Mouse (Mus musculus) layer of hippocampus, adult 9-10 months (tissue): ENCODE measurements around the gene Elk1.

ENCODE experiments used
- DNase-seq: peaks from one replicate; pipeline ENCODE4 v3.0.0; 2022; ENCODE audit warnings: low spot score

Elk1 gene

DNA sequence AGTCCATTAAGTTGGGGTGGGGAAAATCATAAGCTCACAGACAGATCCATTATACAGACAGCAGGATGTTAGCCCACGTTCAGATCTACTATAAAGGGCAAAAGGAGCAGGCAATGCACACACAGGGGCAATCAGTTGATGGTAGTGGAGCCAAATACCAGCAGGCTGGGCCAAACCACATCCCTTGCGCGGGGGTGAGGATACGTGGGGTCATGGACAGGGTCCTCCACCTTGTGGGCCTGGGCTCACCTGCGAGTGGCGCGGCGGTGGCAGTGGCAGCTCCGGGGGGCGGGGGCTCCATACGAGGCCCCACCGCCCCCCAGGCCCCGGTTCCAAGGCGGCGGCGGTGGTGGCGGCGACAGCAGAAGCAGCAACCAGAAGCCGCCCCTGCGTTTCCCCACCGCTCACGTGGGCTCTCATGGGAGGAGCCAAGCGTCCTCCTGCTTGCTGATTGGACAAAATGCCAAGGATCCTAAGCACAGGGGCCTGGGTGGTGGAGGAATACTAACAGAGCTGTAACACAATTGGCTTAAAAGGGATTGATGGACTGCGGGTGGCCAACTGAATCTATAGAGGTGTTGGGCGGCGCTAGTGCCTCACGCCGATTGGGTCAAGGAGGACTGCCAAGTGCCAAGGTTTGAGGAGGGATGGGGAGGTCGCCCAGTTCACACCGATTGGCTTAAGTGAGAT is at the start of gene Elk1:
TSS of gene Elk1 (minus strand) at position 418 of the 690 bp plus-strand sequence.
- DNase-seq = peak; percentile 68

DNA sequence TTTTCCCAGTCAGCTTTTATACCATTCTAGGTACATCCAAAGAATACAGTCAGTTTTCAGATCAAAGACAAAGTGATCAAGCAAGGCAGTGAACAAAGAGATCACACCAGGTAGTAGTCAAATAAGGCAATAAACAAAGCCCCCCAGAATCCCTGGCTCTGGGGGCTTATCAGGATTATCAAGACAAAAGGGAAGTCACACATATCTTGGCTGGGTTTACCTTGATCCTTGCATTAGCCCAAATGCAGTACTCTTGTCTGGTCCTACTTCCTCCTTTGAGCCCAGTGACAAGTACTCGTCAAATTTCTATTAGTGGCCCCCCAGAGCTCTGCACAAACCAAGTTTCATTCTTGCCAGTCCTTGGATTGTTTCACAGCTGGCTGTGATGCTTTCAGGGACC is 30.5 kb upstream of the Elk1 start:
- DNase-seq = no peak

DNA sequence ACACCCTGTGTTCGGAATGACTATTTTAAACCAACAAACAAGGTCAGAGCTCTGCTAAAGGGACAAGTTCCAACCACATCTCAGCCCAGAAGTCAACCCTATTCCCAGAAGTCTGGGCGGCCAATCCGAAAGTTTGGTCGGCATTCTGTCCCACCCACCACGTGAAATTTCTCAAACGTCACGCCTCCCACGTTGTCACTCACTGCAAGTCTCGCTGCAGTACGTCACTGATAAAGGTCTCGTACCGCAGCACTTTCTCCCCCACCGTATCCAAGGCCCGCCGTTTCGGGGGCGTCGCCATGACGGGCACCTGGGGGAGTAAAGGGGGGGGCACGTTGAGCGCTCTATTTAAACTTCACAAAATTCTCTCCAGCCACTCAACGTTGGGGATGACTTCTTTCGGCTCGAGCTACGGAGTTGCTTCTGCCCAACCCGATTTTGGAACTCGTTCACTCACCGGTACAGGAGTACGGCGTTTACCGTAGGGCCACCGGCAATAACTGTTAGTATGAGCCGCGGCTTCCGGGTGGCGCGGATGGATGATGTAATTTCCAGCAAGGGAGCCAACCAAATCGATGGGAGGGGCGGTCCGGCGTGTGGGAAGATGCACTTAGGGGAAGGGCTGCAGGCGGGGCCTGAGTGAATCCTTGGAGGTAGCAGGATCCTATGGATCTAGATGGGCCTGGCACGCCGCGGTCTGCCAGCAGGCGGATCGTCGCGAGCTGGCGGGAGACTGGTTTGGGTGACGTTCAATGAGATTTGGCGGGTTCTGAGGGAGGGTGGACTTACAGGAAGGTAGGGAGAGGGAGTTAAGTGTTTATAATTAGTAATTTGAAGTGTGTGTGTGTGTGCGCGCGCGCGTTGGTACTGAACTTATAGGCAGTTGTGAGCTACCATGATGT is 11.3 kb upstream of the Elk1 start, which contains the start of gene Uxt:
TSS of gene Uxt (minus strand) at position 541 of the 902 bp plus-strand sequence.
- peak; percentile 75 for DNase-seq

DNA sequence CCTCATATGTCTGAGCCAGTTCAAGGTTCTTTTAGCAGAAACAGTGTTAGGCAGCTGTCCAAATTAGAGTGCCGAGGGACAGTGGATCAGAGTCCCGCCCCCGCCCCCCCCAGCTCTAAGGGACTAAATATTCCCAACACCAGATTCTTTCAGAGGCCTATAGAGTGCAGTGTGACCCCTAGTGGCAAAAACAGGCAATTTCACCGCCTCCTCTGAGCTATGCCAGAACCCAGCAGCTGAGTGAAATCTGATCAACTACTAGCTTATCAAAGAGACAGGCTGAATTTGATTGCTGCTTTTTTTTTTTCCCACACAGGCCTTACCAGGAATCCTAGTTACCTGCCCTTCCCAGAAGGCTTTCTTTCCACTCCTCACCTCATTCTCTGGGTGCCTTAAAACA is 4.4 kb downstream of the Elk1 start:
- peak; percentile 49 for DNase-seq

DNA sequence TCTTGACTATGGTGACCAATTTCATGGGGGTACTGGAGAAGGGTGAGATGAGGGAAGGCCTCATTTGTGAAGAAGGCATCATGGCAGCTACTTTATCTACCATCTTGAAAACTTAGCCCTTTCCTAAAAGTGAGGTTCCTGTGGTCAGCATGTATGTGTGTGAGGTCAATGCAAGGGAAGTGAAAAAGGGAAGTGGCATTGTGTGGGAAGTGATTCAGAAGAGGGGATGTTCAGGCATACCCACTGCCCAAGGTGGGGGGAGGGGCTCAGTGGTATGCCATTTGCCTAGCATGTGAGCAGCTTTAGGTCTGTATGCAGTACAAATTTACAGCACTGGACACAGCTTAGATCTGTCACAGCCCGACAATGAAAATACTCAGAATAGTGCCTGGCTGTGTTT is 18.4 kb downstream of the Elk1 start:
- DNase-seq = no peak

DNA sequence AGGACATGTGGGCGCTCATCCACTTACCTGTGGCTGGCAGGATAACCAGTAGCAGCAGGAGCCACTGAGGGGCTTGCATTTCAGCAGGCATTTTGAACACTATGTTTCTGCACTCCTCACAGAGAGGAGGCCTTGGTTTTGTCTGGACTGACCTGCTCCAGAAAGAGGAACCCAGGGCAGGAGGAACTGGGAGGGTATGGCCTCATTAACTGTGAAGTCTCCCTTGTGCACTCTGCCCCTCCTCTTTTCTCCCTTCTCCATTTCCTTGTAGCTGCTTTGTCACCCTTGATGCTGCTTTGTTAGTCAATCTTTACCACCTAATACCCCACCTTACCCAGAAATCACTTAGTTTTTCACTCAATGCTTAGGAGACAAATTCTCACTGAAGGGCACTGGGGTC is 19.0 kb downstream of the Elk1 start, which contains the start of gene Cfp:
TSS of gene Cfp (minus strand) at position 192 of the 400 bp plus-strand sequence.
- no peak for DNase-seq

DNA sequence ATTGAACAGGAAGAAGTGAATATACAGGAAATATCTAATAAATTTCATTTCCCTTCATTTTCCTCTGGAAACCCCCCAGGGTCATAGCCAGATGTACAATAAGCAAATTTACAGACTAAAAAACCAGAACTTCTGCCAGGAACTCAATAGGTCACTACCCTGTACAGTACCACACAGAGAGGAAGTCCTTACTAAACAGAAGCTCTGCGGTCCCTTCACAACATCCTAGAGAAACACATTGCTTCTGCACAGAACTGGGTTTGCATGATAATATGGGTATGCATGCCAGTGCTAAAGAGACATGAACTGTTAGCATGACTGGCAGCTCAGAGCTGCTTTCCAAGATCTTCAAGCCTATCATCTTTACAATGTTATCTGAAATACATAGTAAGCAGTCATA is 20.5 kb downstream of the Elk1 start:
- no peak for DNase-seq

DNA sequence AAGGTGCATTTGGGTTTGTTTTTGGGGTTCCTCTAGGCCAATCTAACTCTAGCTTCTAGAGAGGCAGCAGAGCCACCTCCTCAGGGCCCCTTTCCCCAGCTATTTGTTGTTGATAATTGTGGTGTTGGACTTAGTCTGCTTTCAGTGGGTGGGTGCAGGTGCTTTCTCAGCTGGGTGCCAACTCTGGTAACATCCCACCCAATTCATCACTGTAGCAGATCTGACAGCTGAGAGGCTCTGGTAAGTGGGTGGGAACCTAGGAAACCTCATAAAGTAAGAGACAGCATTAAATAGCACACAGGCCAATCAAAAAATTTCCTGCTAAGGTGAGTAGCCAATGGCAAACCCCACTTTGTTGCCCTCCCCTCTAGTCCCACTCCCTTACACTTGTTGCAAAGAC is 25.4 kb downstream of the Elk1 start:
- no peak for DNase-seq

DNA sequence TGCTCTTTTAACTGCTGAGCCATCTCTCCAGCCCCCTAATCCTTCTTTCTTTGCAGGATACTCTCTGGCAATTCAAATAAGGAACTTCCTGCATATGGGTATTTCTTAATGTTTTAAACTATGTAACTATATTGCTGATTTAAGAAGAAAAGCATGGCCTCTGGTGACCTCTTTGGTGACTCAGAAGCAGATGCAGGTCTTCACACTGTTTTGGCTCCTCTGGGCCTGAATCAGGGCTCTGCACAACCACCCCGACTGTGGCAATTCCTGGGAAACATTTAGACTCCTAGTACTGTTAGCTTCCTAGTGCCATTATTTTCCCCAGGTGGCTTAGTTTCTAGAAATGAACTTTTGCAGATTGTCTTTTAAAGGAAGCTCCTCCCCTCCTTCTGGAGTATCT is 26.9 kb downstream of the Elk1 start:
- DNase-seq = no peak

DNA sequence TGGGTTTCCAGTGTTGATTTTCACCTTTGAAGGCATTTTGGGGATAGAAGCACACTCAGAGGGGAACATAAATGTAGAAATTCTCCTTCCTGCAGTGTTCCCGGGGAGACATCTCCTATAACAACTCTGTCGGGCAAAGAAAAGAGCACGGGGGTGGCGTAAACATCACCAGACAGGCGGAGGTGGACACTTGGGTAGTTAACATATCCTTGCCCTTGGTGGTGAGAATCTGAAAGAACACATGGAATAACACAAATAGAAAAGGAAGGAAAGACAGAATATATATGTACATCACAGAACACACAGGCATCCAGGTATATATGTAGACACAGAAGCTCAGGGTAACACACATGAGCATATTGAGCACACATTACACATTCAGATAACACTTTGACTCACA is 29.0 kb downstream of the Elk1 start:
- DNase-seq = no peak

DNA sequence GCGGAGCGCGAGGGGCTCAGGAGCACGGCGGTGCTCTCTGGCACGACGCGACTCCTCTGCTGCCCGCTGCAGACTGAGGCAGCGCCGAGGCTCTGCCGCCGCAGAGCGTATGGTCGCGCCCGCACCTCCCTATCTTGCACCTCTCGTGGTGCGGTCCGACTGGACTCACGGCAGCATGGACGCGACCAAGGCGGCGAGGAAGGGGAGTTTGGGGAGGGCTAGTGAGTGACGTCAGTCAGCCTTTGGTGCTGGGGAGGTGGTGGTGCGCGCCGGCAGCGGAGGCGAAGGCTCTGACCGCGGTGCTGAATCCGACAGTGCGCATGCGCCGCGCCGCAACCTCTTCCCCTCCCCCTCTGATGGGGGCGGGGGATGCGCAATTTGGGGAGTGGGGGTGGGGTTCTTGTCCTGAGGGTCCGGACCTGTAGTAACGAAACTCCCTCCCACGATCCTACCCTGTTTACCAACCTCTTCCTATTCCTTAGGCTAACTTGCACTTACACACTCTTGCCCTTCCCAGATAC is 29.5 kb downstream of the Elk1 start, which contains the start of gene Syn1:
TSS of gene Syn1 (minus strand) at position 161 of the 521 bp plus-strand sequence.
- DNase-seq = peak; percentile 57

DNA sequence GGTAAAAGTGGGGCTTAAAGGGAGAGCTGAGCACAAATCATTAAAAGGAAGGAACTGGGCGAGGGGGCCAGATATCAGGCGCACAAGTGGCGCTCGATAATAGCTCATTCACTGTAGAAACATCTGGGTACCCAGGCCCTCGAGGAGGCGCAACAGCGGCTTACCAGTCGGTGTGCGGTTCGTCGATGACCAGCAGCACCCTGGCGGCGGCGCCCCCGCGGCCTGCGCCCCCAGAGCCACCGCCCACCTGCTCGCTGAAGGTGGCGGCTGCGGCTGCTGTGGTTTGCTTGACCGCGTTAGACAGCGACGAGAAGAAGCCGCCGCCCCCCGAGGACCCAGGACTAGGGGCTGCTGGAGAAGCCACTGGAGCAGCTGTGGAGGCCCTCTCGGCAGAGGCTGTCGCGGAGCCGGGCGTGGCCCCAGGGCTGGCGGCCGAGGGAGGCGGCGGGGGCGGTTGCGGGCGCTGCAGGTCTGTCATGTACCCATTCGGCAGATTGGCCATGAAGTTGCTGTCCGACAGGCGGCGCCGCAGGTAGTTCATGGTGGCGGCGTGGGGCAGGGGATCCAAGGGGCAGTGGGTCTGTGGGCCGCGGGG is 30.1 kb downstream of the Elk1 start:
- DNase-seq = no peak

DNA sequence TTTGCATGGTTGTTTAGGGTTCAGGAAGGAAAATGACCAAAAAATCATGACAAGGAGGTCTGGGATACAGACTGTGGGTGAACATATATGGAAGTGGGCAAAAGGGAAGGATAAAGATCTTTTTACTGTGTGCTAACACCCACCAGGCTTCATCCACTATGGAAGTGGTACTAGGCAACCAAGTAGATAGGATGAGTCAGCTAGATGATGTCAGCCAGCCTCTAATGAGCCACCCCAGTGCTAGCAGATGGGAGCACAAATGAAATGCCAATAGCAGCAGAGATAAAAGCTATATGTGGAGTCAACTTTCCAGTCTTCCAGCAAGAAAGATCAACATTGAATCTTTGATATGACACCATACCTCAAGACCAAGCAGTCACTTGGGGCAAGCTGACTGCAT is 35.3 kb downstream of the Elk1 start:
- no peak for DNase-seq

DNA sequence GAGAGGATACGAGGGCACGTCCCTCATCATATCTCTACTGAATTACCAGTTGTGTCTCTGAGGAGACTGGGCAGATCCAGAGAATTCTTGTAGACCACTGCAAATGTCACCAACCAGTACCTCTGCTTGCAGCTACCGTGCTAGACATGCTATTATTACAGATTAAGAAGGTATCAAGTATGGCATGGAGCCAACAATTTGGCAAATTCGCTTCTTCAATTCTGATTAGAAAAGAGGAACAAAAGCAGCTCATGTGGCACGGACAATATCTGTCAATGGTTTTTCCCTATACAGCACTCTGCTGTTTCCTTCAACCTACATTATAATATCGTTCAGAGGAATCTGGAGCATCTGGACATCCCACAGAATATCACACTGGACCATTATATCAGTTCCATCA is 36.7 kb downstream of the Elk1 start:
- no peak for DNase-seq

DNA sequence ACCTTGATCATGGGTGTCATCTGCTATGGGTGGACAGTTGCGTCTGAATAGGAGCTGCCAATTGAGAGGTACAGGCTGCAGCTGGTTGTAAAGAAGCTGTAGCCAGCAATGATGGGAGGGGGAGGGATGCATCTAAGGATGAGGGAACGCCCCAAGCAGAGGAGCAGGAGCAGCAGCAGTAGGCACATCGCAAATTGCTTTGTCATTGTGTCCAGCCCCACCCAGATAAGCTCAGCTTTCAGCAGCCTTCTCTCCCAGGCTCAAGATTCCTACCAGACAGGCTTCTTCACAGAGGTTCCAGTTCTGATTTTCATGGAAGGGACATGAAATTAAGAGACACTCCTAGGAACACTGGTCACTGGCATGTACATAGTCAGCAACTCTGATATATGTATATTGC is 40.3 kb downstream of the Elk1 start:
- no peak for DNase-seq
